Mouse (Mus musculus): ENCODE data around the gene Pgbd1.

GRCm38 (mm10) chr13:21414231-21415212 is 26.3 kb downstream of the Pgbd1 start:
- TF ChIP-seq JUND (conservative IDR thresholded peaks at IDR 0.05; ENCODE audit: low read depth, low read length) (no peak), POLR2A (IDR thresholded peaks at IDR 0.05; ENCODE audit: low read depth, low read length) (no peak), POLR2AphosphoS2 (IDR thresholded peaks at IDR 0.05; ENCODE audit: low read depth, low read length) (no peak), CTCF (conservative IDR thresholded peaks at IDR 0.05 in 1 of 2, IDR thresholded peaks at IDR 0.05 in 1 of 2; ENCODE audit: low read depth in 2 of 2, low read length in 2 of 2) (no peak), EP300 (IDR thresholded peaks at IDR 0.05; ENCODE audit: low read length) (no peak), ZNF384 (IDR thresholded peaks at IDR 0.05; ENCODE audit: low read depth, low read length) (no peak), CHD2 (IDR thresholded peaks at IDR 0.05; ENCODE audit: low read length) (no peak), RCOR1 (conservative IDR thresholded peaks at IDR 0.05; ENCODE audit: low read depth, low read length) (no peak), ETS1 (conservative IDR thresholded peaks at IDR 0.05; ENCODE audit: low read depth, low read length) (no peak), USF2 (conservative IDR thresholded peaks at IDR 0.05; ENCODE audit: low read depth, low read length) (no peak), SIN3A (IDR thresholded peaks at IDR 0.05; ENCODE audit: low read length) (no peak), MAX (IDR thresholded peaks at IDR 0.05; ENCODE audit: low read length) (no peak), ZC3H11A (IDR thresholded peaks at IDR 0.05; ENCODE audit: low read depth, low read length) (no peak), TBP (conservative IDR thresholded peaks at IDR 0.05; ENCODE audit: low read depth, low read length) (no peak)

Data from CH12.LX (cell line).